Mouse (Mus musculus) midbrain, embryonic 14.5 days (tissue): ENCODE data around the gene Plscr3. TPM values are rescaled to one million over a fixed set of nuclear protein-coding genes. Genes with fewer than 3 reads are reported as not detected.
"Not testable (repeated sequence)": the region's sequence is repeated elsewhere in the genome, so short reads cannot be mapped to it uniquely, and the experiment has no call there.

Source experiments
- ATAC-seq: fragments of 200-750 bp; cut with Nextera tagmentation; 2 replicates; pipeline ENCODE4 v1.8.0; 2017; ENCODE audit warnings: moderate number of reproducible peaks, moderate library complexity; ENCODE audit not compliant: low FRiP score, low TSS enrichment
- DNase-seq: peaks from one replicate; pipeline ENCODE4 v3.0.0-alpha.2; 2015
- H3K27ac ChIP-seq: fragments of 300-500 bp; sonication (generic); replicated peaks from 2 replicates; pipeline ENCODE4 v1.5.1; 2014; ENCODE audit warnings: mild to moderate bottlenecking, low read depth, low read length, moderate library complexity
- H3K27me3 ChIP-seq: fragments of 300-500 bp; sonication (generic); 2 replicates; pipeline ENCODE4 v1.6.1; 2014; ENCODE audit warnings: low read length, control low read depth, mixed read lengths; ENCODE audit not compliant: control insufficient read depth, insufficient read depth
- H3K36me3 ChIP-seq: fragments of 300-500 bp; sonication (generic); 2 replicates; pipeline ENCODE4 v1.6.1; 2014; ENCODE audit warnings: low read length, control low read depth; ENCODE audit not compliant: control insufficient read depth, insufficient read depth
- H3K4me1 ChIP-seq: fragments of 300-500 bp; sonication (generic); 2 replicates; pipeline ENCODE4 v1.6.1; 2014; ENCODE audit warnings: mild to moderate bottlenecking, antibody characterized with exemption, low read length, control low read depth; ENCODE audit not compliant: control insufficient read depth, insufficient read depth
- H3K4me2 ChIP-seq: fragments of 300-500 bp; sonication (generic); 2 replicates; pipeline ENCODE4 v1.6.1; 2014; ENCODE audit warnings: mild to moderate bottlenecking, low read length, moderate library complexity
- H3K4me3 ChIP-seq: fragments of 300-500 bp; sonication (generic); replicated peaks from 2 replicates; pipeline ENCODE4 v1.5.1; 2014; ENCODE audit warnings: low read depth, low read length
- H3K9ac ChIP-seq: fragments of 300-500 bp; sonication (generic); replicated peaks from 2 replicates; pipeline ENCODE4 v1.6.1; 2014; ENCODE audit warnings: mild to moderate bottlenecking, low read length, moderate library complexity
- H3K9me3 ChIP-seq: fragments of 300-500 bp; sonication (generic); 2 replicates; pipeline ENCODE4 v1.6.1; 2016; ENCODE audit warnings: low read length, control low read depth, mixed read lengths; ENCODE audit not compliant: control insufficient read depth
- WGBS: fragments of 180-500 bp; shearing (Covaris S2); extraction: QIAGEN DNeasy Blood & Tissue Kit; methylation state at CpG from one replicate; pipeline ENCODE4 v1.1.7; 2014; 5-methylcytosine and 5-hydroxymethylcytosine counted together
- polyA plus RNA-seq: library from polyadenylated mRNA; unstranded; fragments of >200 nt; fragmentation: Nextera tagmentation; extraction: Ambion mirVana; gene quantifications from 2 replicates; pipeline ENCODE4 v1.2.1, GENCODE M21; 2014

Plscr3 gene
- polyA plus RNA-seq, 1 experiment from 2014 or later, result 51.9 TPM

DNA sequence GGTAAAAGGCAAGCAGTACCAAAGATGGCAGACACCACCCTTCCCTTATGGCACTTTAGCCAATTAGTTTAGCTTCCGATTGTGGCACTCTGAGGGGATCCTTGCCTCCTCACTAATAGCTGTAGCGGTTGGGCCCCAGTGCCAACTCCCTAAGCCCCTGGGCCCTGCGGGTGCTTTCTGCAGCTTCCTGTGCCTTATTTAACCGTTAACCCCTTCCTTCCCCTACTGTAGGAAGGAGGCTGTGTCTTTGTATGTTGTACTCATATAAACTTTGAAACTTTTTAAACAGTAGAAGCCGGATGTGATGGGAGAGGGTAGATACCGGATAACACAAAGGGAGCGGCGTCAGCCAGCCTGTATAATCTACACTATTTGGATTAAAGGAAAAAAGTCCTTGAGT is 4.6 kb downstream of the Plscr3 start:
- Histone ChIP-seq H3K27ac (no peak overlapping the region), H3K27me3 (no peaks in the 10 kb centered on the region), H3K4me3 (no peak overlapping the region), H3K4me1 (peaks cover 13% of the 10 kb centered on the region), H3K4me2 (no peak overlapping the region), H3K9me3 (no peaks in the 10 kb centered on the region), H3K9ac (no peak overlapping the region), H3K36me3 (peaks cover 47% of the 10 kb centered on the region)
- no peak for DNase-seq
- WGBS, result 77% methylated on average over 8 of the region's 8 CpGs
- no peak for ATAC-seq

DNA sequence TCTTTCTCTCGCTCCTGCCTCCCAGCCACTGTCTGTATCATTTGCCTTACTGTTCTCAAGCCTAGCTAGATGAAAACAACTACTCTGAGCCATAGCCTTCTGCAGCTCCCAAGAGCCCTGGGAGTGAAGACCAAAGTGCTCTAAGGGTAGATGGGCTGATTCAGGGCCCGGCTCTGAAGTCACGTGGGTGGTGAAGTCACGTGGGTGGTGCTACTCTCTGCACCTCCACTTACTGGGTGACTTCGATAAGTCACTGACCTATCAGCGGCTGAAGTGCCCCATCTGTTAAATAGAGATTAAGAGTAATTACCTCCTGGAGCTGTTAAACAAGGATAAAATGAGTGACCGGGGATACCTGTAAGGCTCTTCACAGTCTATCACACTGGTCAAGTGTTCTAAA is 7.8 kb downstream of the Plscr3 start:
- Histone ChIP-seq H3K4me1 (no peaks in the 10 kb centered on the region), H3K27ac (no peak overlapping the region), H3K9ac (no peak overlapping the region), H3K36me3 (peaks cover 35% of the 10 kb centered on the region), H3K4me2 (no peak overlapping the region), H3K9me3 (no peaks in the 10 kb centered on the region), H3K4me3 (no peak overlapping the region), H3K27me3 (peaks cover 11% of the 10 kb centered on the region)
- ATAC-seq, result no peak
- 75% methylated on average over 7 of the region's 7 CpGs for whole genome bisulfite sequencing
- DNase-seq, result no peak

DNA sequence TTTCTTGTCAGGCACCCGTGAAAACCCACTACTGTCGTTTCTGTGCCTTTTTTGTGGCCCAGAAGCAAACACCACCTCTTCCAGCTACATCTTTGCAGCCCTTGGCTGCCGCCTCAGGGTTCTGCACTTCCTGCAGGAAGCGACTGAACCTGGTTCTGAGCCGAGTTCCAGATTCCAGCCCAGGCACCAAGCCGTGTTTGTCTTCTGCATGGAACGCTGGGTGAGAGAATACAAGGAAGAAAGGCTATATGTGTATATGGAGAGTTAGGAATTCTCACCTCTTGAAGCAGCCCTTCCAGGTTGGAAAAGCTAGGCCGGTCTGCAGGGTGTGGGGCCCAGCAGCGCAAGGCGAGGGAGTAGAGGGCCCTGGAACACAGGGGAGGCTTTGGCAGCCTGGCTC is 8.5 kb downstream of the Plscr3 start:
- WGBS, result 91% methylated on average over 10 of the region's 10 CpGs
- Histone ChIP-seq H3K9ac (no peak overlapping the region), H3K27ac (no peak overlapping the region), H3K9me3 (no peaks in the 10 kb centered on the region), H3K4me3 (no peak overlapping the region), H3K4me1 (no peaks in the 10 kb centered on the region), H3K4me2 (no peak overlapping the region), H3K27me3 (peaks cover 13% of the 10 kb centered on the region), H3K36me3 (peaks cover 28% of the 10 kb centered on the region)
- ATAC-seq, result no peak
- no peak for DNase-seq

DNA sequence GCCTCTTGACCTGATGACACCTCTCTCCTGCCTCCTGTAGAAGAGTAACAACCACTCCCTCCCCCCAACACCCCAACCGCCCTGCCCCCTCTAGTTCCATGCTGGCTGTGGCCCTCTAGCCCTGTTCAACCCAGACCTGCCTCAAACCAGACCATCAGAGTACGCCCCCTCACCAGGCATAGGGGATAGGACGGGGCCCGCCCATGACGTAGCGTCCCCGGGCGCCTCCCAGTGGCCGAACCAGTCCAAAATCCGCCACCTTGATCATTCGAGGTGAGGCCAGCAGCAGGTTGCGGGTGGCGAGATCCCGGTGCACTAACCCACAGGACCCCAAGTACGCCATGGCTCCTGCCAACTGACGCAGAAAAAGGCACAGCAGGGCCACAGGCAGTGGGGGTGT is 9.2 kb downstream of the Plscr3 start:
- peak; percentile 58 for DNase-seq
- no peak overlapping the region for H3K27ac ChIP-seq
- WGBS, result 17% methylated on average over 16 of the region's 16 CpGs

DNA sequence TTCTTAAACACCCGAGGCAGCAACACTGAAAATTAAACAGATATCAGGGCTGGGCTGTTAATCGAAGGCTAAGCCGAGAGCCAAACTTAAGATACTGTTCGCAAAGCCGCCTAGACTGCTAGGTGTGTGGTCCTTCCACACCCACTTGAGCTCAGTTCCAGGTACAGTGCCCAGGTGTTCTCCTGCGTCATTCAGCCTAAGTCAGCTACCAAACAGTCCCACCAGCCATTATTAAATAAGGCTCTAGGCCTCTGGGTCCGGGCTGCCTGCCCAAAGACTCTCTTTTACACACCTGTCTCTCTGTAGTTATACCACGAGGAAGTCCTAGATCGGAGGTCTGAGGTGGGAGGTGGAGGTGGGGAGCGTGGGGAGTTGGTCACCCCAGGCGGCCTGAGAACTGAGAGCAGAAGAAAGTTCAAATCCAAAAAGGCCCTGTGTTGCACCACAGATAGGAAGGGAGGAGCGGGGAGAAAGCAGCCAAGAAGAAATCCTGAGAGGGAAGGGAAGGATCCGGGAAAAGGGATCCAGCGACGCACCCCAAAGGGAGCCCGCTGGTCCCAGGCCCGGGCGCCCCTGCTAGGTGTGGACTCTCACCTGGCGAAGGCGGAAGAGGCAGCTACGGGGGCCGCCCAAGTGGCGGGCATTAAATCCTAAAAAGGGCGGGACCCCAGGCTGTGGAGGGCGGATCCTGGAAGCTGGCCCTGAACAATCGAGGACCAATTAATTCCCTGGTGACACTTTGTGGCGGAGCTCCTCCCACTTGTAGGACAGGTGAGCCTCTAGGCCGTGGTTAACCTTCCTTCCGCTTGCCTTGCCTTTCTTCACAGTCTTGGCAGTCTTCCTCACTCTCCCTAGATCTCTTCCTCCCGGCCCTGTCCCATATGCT is 12.2 kb downstream of the Plscr3 start, which contains the start of gene Tnk1:
Gene Tnk1 (minus strand): TSS at position 618 of the 886 bp plus-strand sequence.
- WGBS, result 24% methylated on average over 30 of the region's 30 CpGs
- no peak within 1 kb of the TSS for H3K4me3 ChIP-seq
- ATAC-seq, result no peak

More for the DNA sequence above, 9.2 kb downstream of the Plscr3 start:
- no peak overlapping the region for H3K4me3 ChIP-seq
- peaks cover 13% of the 10 kb centered on the region for H3K27me3 ChIP-seq
- no peak overlapping the region for H3K9ac ChIP-seq
- H3K36me3 ChIP-seq, result peaks cover 21% of the 10 kb centered on the region
- H3K4me1 ChIP-seq, result no peaks in the 10 kb centered on the region
- H3K4me2 ChIP-seq, result no peak overlapping the region
- no peak; the same call in 1 of the 2 replicates for ATAC-seq
- H3K9me3 ChIP-seq, result no peaks in the 10 kb centered on the region

DNA sequence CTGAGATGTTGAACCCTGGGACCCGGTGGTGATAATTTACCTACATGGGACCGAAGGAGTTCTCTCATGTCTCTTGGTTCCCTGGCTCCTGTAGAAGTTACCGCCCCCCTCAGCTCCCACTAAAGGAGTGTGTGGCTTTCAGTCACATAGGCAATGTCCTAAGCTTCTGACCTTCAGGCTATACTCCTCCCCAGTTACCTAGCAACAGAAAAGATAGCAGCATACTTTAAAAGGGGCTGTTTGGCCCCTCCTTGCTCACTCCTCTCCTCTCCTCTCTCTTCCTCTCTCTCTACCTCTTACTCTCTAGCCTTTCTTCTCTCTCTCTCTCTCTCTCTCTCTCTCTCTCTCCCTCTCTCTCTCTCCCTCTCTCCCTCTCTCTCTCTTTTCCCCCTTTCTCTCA is 17.6 kb downstream of the Plscr3 start:
- H3K27me3 ChIP-seq, H3K4me1 ChIP-seq, DNase-seq, H3K9me3 ChIP-seq, H3K36me3 ChIP-seq, H3K4me3 ChIP-seq, H3K9ac ChIP-seq, ATAC-seq, H3K27ac ChIP-seq, H3K4me2 ChIP-seq: not testable (repeated sequence)
- WGBS, result 85% methylated on average over 3 of the region's 3 CpGs

More for the DNA sequence above, 12.2 kb downstream of the Plscr3 start, which contains the start of gene Tnk1:
- peaks cover 13% of the 10 kb centered on the region for H3K27me3 ChIP-seq
- H3K4me1 ChIP-seq, result no peaks in the 10 kb centered on the region
- no peak within 1 kb of the TSS for H3K27ac ChIP-seq
- no peak within 1 kb of the TSS; the same call in 1 of the 2 replicates for H3K9ac ChIP-seq
- no peak within 1 kb of the TSS for H3K4me2 ChIP-seq
- no peaks in the 10 kb centered on the region for H3K9me3 ChIP-seq
- no peaks in the 10 kb centered on the region for H3K36me3 ChIP-seq
- no peak for DNase-seq

DNA sequence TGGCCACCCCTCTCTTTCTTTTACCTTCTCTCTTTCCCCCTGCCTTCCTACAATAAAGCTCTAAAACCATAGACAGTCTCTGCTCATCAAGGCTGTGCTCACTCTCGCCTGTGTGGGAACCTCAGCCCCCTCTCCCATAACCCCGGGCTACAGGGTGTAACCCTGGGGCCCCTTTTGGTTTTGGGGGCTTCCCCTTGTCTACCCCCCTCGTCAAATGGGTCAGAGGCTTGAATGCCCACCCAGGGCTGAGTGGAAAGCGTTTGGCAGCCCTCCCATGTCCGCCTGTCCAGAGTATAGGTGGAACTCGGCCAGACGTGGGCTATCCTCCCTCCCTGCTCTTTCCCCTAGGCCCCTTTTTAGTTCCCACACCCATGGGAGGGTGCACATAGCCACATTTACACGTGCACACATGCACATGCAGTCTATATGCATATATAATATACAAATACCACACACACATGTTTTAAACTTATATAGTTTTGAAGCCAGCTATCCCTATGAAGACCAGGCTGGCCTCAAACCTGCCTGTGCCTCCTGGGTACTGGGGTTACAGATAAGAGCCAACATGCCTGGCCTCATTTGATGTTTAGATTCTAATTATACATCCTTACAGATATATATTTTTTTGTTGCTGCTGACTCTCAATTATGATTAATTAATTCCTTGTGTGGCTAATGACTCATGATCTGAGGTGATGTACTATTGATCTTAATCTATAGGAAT is 18.1 kb downstream of the Plscr3 start:
- H3K27ac ChIP-seq, result no peak overlapping the region
- ATAC-seq (no peak), DNase-seq (no peak)
- H3K27me3 ChIP-seq, result no peaks in the 10 kb centered on the region
- no peaks in the 10 kb centered on the region for H3K4me1 ChIP-seq
- H3K4me2 ChIP-seq, result no peak overlapping the region
- WGBS, result 57% methylated on average over 8 of the region's 8 CpGs
- H3K9me3 ChIP-seq, result no peaks in the 10 kb centered on the region
- no peak overlapping the region for H3K9ac ChIP-seq
- H3K36me3 ChIP-seq, result no peaks in the 10 kb centered on the region
- no peak overlapping the region for H3K4me3 ChIP-seq

DNA sequence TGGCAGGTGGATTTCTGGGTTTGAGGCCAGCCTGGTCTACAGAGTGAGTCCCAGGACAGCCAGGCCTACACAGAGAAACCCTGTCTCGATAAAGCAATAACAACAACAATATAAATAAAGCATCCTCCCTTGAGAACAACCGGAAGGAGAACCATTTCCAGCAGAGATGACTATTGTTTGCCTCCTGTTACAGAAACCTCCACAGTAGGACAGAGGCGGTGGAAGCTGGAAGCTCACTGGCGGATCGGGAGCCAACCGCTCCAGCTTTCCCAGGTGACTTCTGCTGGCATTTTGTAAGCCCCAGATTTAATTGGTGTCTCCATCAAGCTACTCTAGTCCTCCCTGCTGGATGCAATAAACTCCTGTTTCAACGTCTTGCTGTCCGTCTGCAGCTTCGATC is 19.4 kb downstream of the Plscr3 start:
- Histone ChIP-seq H3K9ac (no peak overlapping the region), H3K27me3 (no peaks in the 10 kb centered on the region), H3K36me3 (no peaks in the 10 kb centered on the region), H3K27ac (no peak overlapping the region), H3K9me3 (no peaks in the 10 kb centered on the region), H3K4me3 (no peak overlapping the region), H3K4me1 (no peaks in the 10 kb centered on the region), H3K4me2 (no peak overlapping the region)
- DNase-seq (no peak), ATAC-seq (no peak)
- 79% methylated on average over 9 of the region's 9 CpGs for WGBS
